Comparison of ENCODE assay signal across 10 mouse cellular contexts in the genomic region with DNA sequence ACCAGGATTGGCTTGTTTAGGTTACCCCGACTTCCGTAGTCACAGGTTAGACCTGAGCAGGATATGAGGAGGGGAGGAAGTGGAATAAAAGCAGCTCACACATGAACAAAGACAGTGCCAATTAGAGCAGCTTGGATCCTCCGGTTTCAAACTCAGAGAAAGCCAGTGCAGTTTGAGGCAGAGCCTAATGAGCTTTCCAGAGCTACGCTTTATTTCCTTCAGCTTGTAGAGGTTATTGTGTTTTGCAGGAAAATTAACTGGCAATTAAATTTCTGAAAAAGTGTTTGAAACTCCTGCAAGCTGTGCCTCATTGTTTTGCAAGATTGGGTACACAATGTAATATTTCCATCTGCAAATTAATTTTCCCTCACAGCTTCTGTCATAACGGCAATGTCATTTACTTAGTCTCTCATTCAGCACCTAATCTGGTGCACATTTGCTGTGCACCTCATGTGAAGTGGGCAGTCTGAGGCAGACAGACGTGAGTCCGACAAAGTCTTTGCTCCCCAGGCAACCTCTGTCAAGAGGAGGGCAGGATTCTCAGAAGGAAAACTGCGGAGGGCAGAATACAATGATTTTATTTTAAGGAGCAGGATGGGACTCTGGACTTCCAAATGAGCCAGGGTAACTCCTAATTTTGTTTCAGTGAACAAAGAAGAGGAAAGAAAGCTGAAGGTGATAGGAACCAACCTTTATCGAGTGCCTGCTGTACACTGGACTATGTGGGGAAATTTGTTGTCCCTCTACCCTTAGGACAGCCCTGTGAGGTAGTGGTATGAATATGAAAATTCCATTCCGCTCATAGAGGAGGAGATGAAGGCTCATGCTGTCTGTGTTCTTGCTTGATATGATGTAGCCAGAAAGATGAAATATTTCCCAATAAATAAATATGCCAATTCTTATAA.
A peak's percentile ranks its signal among the peaks of the same experiment; 100 is the strongest.
DNase-seq lines count a peak whose midpoint lies in the region; ATAC-seq and TF ChIP-seq lines count a peak whose summit lies in the region.
"Had no signal": no experiment of that assay in that cellular context is flagged by ENCODE, and none has a peak within 500 bp of the region (broad histone marks: within the 10 kb centered on the region; RNA-seq: fewer than 3 reads in every experiment).

No protein-coding gene starts in this region.

- DNase-seq in heart, adult 8-10 months (ENCODE audit: low spot score) = peak; percentile 68
- peak; percentile 76 for DNase-seq in midbrain, embryonic 11.5 days (ENCODE audit: low spot score, missing footprints)
- peak; percentile 52 for DNase-seq in forebrain, postnatal 0 days
- peak; percentile 70 for DNase-seq in retina, embryonic 14.5 days (ENCODE audit: low spot score)
- DNase-seq in cerebellum, postnatal 4 days (ENCODE audit: low spot score in 2 of 2) = no peak
- DNase-seq: cerebellum, adult 9-10 months; lung, postnatal 36 days had no signal

- no peak for TF ChIP-seq CTCF in forebrain, postnatal 0 days (IDR thresholded peaks at IDR 0.05; ENCODE audit: low read depth)

- WGBS in heart, embryonic 12.5 days = 68% methylated on average over 10 of the region's 10 CpGs
- 72% methylated on average over 10 of the region's 10 CpGs for WGBS in midbrain, embryonic 11.5 days
- 45% methylated on average over 10 of the region's 10 CpGs for WGBS in midbrain, embryonic 16.5 days
- 16% methylated on average over 10 of the region's 10 CpGs for WGBS in forebrain, postnatal 0 days

- no peak for ATAC-seq in heart, embryonic 12.5 days (ENCODE audit: insufficient number of reproducible peaks, low FRiP score)
- no peak for ATAC-seq in midbrain, embryonic 11.5 days (ENCODE audit: low FRiP score)
- no peak for ATAC-seq in midbrain, embryonic 16.5 days
- ATAC-seq in forebrain, postnatal 0 days = peak; percentile 74
- ATAC-seq in megakaryocyte-erythroid progenitor cell, adult 5-6 weeks (replicated peaks; ENCODE audit: low FRiP score, low TSS enrichment, poor library complexity, severe bottlenecking) = no peak

- 0 out of 2 replicates have a peak, but pooled peaks cover 5% of the 10 kb centered on the region for H3K4me1 ChIP-seq in heart, embryonic 12.5 days (replicated peaks)
- H3K4me1 ChIP-seq in midbrain, embryonic 11.5 days (ENCODE audit: control insufficient read depth, insufficient read depth, low read length) = no peaks in the 10 kb centered on the region
- peaks cover 3% of the 10 kb centered on the region; the same call in 1 of the 2 replicates for H3K4me1 ChIP-seq in midbrain, embryonic 16.5 days (ENCODE audit: control insufficient read depth, insufficient read depth, low read length)
- H3K4me1 ChIP-seq in forebrain, postnatal 0 days (ENCODE audit: insufficient read depth) = peaks cover 3% of the 10 kb centered on the region; the same call in 1 of the 2 replicates

- no peaks in the 10 kb centered on the region for H3K27me3 ChIP-seq in heart, embryonic 12.5 days (replicated peaks)
- no peaks in the 10 kb centered on the region for H3K27me3 ChIP-seq in midbrain, embryonic 11.5 days (ENCODE audit: control insufficient read depth, insufficient read depth, low read length)
- no peaks in the 10 kb centered on the region for H3K27me3 ChIP-seq in midbrain, embryonic 16.5 days (ENCODE audit: control insufficient read depth, insufficient read depth, low read depth, low read length)
- H3K27me3 ChIP-seq in forebrain, postnatal 0 days (ENCODE audit: insufficient read depth, low read length) = no peaks in the 10 kb centered on the region

- no peak overlapping the region for H3K27ac ChIP-seq in heart, embryonic 12.5 days (ENCODE audit: poor library complexity, severe bottlenecking)
- H3K27ac ChIP-seq in midbrain, embryonic 11.5 days (ENCODE audit: low read depth, low read length) = no peak overlapping the region
- H3K27ac ChIP-seq in midbrain, embryonic 16.5 days (ENCODE audit: low read length) = no peak overlapping the region
- H3K27ac ChIP-seq in forebrain, postnatal 0 days (ENCODE audit: low read depth, low read length) = peak overlapping the region; percentile 60

- H3K36me3 ChIP-seq in heart, embryonic 12.5 days = no peaks in the 10 kb centered on the region
- H3K36me3 ChIP-seq in midbrain, embryonic 11.5 days (ENCODE audit: control insufficient read depth, insufficient read depth, low read length) = no peaks in the 10 kb centered on the region
- H3K36me3 ChIP-seq in midbrain, embryonic 16.5 days (ENCODE audit: control insufficient read depth, insufficient read depth, low read length) = no peaks in the 10 kb centered on the region
- no peaks in the 10 kb centered on the region for H3K36me3 ChIP-seq in forebrain, postnatal 0 days (ENCODE audit: insufficient read depth)

- H3K4me2 ChIP-seq in heart, embryonic 12.5 days = no peak overlapping the region
- no peak overlapping the region for H3K4me2 ChIP-seq in midbrain, embryonic 11.5 days
- H3K4me2 ChIP-seq in midbrain, embryonic 16.5 days (ENCODE audit: low read length) = no peak overlapping the region
- no peak overlapping the region for H3K4me2 ChIP-seq in forebrain, postnatal 0 days (ENCODE audit: low read depth)

- H3K4me3 ChIP-seq in heart, embryonic 12.5 days = no peak overlapping the region
- no peak overlapping the region for H3K4me3 ChIP-seq in midbrain, embryonic 11.5 days (ENCODE audit: low read depth, low read length)
- no peak overlapping the region for H3K4me3 ChIP-seq in midbrain, embryonic 16.5 days (ENCODE audit: low read depth, low read length)
- no peak overlapping the region for H3K4me3 ChIP-seq in forebrain, postnatal 0 days (ENCODE audit: low read depth, low read length)

- H3K9ac ChIP-seq in heart, embryonic 12.5 days = no peak overlapping the region
- no peak overlapping the region for H3K9ac ChIP-seq in midbrain, embryonic 11.5 days (ENCODE audit: low read length)
- no peak overlapping the region for H3K9ac ChIP-seq in midbrain, embryonic 16.5 days (ENCODE audit: low read depth, low read length)
- H3K9ac ChIP-seq in forebrain, postnatal 0 days = no peak overlapping the region

- no peaks in the 10 kb centered on the region for H3K9me3 ChIP-seq in heart, embryonic 12.5 days (replicated peaks)
- no peaks in the 10 kb centered on the region for H3K9me3 ChIP-seq in midbrain, embryonic 11.5 days (ENCODE audit: control insufficient read depth, low read length)
- no peaks in the 10 kb centered on the region for H3K9me3 ChIP-seq in midbrain, embryonic 16.5 days (replicated peaks; ENCODE audit: control insufficient read depth, low read length, poor library complexity, severe bottlenecking)
- no peaks in the 10 kb centered on the region for H3K9me3 ChIP-seq in forebrain, postnatal 0 days (ENCODE audit: low read length)

Comparison
In these comparisons a context has a peak if more than half of its experiments do, and no peak if none do; other contexts are left out.
1. DNase-seq: peak in heart, adult 8-10 months (single experiment), midbrain, embryonic 11.5 days (single experiment), forebrain, postnatal 0 days (single experiment) and retina, embryonic 14.5 days (single experiment); none in cerebellum, postnatal 4 days (0 of 2).